Mouse (Mus musculus) kidney, adult 2 months (tissue): ENCODE measurements around the gene Anapc1.

ENCODE experiments used
- CTCF ChIP-seq: fragments of 200-500 bp; conservative IDR thresholded peaks from 2 replicates; pipeline ENCODE4 v1.5.1; 2011; ENCODE audit warnings: low read depth, mild to moderate bottlenecking, control low read depth, low read length, moderate library complexity, mixed read lengths; ENCODE audit not compliant: insufficient read depth, insufficient read length
- POLR2A ChIP-seq: fragments of 200-500 bp; IDR thresholded peaks from one replicate; pipeline ENCODE4 v1.6.1; 2011; ENCODE audit warnings: low read depth, low read length, control low read depth

DNA sequence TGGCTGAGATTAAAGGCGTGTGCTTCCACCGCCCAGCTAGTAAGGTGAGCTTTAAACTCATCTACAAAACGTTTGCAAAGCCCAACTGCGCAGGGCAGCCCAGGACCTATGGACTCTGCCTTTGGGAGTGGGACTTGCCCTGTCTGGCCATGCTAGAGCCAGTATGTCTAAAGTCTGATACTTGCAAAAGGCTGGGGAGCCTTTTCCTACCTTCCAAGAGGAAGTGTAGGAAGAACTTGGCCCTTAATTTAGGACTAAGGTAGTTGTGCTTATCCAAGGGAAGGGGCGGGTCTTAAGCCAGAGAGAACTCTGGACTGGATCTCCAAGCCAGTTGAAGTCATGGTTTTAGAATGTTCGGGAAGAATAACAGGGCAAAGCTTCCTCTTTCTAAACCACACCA lies 23.4 kb upstream of the Anapc1 start:
- TF ChIP-seq CTCF, result no peak
- TF ChIP-seq POLR2A, result no peak
